Mouse (Mus musculus): ENCODE measurements at regions not wholly inside any gene's neighbourhood (a gene's known extent, or its start where the extent isn't known, plus 50 kb on each side); places are given as distances from the start of the nearest gene placed in this dataset.

DNA sequence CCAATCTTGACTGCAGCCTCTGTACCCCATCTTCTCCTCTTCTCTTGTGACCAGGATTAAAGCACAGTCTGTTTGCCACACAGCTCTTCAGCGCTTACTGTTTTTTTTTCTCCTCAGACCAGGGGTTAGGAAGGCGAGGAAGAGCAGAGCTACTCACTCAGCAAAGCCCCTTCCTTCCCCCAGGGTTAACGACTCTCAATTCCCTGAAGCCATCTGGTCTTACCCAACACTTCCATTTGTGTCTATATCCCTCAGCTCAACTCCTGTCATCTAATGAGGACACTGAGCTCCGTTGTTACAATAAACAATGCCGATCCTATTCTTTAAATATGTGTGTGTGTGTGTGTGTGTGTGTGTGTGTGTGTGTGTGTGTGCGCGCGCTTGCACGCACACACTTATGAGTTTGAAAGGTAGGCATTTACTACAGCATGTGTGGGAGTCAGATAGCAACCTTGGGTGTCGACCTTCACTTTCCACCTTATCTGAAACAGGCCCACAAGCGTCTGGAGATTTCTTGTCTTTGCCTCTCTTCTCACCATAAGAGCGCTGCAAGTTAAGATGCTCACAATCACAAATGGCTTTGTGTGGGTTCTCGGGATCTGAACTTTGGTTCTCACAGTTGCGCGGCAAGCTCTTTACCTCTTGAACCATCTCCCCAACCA lies 79.3 kb upstream of the Six2 start:
- DNase-seq (ENCODE audit: low spot score): no peak

DNA sequence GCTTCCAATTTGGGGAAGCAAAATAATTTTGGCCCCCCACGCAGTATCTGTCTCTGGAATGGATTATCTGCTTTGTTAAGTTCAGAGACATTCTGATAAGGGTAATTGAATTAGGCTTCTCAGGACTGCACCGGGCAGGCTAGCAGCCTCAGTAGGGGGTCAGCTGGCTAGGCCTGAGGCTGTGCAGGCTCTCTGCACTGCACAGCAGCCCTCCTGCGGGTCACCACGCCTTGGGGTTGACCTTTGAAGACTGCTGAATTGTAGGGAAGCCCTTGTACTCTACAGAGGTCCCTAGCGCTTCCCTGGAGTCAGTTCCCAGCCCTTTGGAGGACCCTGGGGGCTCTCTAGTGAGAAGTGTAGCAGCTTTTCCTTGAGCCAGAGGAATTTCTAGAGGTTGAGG lies 78.5 kb upstream of the Six2 start:
- DNase-seq (ENCODE audit: low spot score): no peak

DNA sequence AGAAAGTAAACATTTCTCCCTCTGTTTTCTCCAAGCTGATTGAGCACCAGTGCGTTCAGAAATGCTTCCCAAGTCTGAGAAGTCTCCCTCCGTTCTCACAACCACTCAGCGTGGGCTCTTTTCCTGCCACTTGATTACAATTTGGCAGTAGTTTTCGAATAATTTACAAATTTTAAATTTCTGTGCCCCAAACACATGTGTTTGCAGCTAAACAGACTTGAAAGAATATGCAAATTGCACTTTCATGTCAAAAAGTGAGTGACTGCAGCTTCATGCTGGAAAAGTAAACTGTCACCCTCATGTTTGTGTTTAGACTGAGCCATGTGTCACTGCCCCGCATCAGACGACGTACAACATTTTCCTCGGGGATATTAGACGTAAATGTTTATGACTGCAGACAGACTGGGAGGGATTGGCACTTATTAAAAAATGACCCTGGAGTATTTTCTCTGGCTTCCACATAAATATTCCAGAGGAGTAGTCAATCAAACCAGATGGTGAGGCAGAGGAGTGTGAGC lies 70.6 kb upstream of the Six2 start:
- no peak for DNase-seq (ENCODE audit: low spot score)

DNA sequence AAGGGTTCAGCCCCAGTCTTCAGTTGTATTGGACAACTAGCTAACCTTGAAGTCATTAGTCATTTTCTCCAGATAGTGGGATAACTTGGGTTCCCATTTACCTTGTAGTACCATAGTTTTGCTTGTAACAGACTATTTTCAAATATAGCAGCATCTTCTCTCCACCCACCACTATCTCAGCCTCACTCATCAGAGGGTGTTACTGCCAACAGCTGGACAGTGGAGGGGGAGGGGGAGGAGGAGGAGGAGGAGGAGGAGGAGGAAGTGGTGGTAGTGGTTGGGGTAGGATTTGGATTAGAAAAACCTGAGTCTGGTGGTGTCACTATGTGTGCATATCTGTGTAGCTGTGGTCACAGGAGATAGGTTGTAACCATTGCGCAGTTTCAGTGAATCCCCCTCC lies 69.6 kb upstream of the Six2 start:
- no peak for DNase-seq (ENCODE audit: low spot score)

DNA sequence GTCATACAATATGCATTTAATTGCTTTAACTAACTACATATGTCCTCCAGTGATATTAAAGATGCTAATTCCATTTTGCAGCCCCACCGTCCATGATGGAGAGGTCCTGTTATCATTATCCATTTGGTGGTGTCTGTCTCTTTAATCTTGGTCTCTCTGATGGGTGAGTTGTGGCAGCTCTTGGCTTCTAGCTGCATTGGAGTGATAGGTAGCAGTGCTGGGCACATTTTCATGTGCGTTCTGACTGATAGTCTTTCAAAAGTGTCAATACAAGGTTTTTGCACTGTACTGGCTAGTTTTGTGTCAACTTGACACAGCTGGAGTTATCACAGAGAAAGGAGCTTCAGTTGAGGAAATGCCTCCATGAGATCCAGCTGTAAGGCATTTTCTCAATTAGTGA lies 67.5 kb upstream of the Six2 start:
- DNase-seq (ENCODE audit: low spot score): no peak

DNA sequence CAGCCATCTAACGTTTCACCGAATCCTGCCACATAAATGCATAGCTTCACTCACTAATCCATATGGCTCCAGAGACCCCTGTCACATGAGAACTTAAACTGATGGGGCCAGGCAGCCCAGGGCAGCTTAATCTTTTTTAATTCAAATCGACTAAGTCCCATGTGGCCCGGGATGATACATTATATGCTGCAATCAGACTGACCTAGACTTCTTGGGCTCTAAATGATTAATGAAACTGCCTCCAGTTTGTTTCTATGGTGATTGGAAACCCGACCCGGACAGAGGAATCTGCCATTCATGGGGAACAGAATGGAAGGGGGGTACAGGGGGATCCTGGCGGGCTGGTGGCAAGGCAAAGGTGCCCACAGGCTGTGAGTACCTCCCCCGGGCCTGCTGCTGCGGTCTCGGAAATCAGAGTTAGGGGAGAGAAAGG lies 60.6 kb upstream of the Six2 start:
- no peak for DNase-seq (ENCODE audit: low spot score)

DNA sequence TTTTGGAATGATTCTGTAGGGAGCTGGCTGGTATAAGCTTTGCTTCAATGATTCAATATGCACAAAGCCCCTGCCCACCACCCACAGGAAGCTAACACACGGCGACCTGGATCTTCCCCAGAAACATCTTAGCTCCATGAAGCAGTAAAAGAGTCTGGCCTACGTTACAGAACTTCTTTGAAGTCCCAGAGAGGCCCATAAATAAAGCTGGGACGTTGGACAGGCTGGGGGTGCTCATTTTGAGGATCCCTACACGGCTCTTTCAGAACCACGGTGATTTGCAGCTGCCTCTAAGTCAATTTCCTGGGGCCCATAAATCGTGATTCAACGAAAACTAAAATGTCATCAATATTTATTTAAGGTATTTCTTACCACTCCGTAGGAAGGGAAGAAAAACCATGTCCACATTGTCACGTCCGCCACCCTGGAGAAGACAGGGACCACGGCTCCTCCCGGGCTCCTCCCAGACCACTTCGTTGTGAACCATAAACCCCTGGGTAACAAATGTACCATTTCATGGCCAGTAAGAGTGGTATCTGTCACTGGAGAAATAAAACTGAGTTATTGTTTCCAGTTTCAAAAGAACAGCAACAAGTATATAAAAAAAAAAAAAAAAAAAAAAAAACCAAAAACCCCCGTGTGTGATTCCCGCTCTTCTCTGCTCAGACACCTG lies 60.0 kb upstream of the Six2 start:
- no peak for DNase-seq (ENCODE audit: low spot score)

Measured in gastrocnemius, adult 18-20 months (tissue).